8 mouse cellular contexts compared by ENCODE assay signal in genomic region chr5:117363066-117363782, GRCm38 (mm10). TPM values are rescaled to one million over a fixed set of nuclear protein-coding genes. Genes with fewer than 3 reads are reported as not detected.
DNase-seq lines count a peak whose midpoint lies in the region; ATAC-seq lines count a peak whose summit lies in the region.

No protein-coding gene starts in this region.

- H3K9me3 ChIP-seq in kidney, embryonic 15.5 days (replicated peaks): no peaks in the 10 kb centered on the region
- no peaks in the 10 kb centered on the region for H3K9me3 ChIP-seq in stomach, embryonic 14.5 days (ENCODE audit: control insufficient read depth, low read depth, low read length)

- H3K4me2 ChIP-seq in kidney, embryonic 15.5 days: no peak overlapping the region; the same call in 1 of the 2 replicates
- H3K4me2 ChIP-seq in stomach, embryonic 14.5 days (replicated peaks; ENCODE audit: low read depth, low read length): no peak overlapping the region

- H3K27ac ChIP-seq in brown adipose tissue, adult 24 weeks (replicated peaks; ENCODE audit: low read depth, low read length): peak overlapping the region; percentile 31
- H3K27ac ChIP-seq in kidney, embryonic 15.5 days: peak overlapping the region; percentile 75
- peak overlapping the region; percentile 13; the same call in 1 of the 2 replicates for H3K27ac ChIP-seq in stomach, embryonic 14.5 days (ENCODE audit: low read length)

- H3K9ac ChIP-seq in kidney, embryonic 15.5 days: no peak overlapping the region
- no peak overlapping the region for H3K9ac ChIP-seq in stomach, embryonic 14.5 days (replicated peaks; ENCODE audit: low read depth, low read length)

- peaks cover 49% of the 10 kb centered on the region for H3K36me3 ChIP-seq in kidney, embryonic 15.5 days
- H3K36me3 ChIP-seq in stomach, embryonic 14.5 days (ENCODE audit: control insufficient read depth, insufficient read depth, low read length): peaks cover 15% of the 10 kb centered on the region

- H3K27me3 ChIP-seq in kidney, embryonic 15.5 days: no peaks in the 10 kb centered on the region
- H3K27me3 ChIP-seq in stomach, embryonic 14.5 days (ENCODE audit: control insufficient read depth, insufficient read depth, low read length): no peaks in the 10 kb centered on the region

- WGBS in kidney, embryonic 15.5 days: 50% methylated on average over 15 of the region's 15 CpGs
- 54% methylated on average over 15 of the region's 15 CpGs for WGBS in stomach, embryonic 14.5 days

- intact Hi-C loops in heart, postnatal 25 days (cut with DNase I): no loop called here

- ATAC-seq in kidney, embryonic 15.5 days (replicated peaks; ENCODE audit: low FRiP score): peak; percentile 45; the same call in 1 of the 2 replicates
- peak; percentile 39; the same call in 1 of the 2 replicates for ATAC-seq in stomach, embryonic 14.5 days (ENCODE audit: insufficient number of reproducible peaks, insufficient read depth, low FRiP score, low read depth)

- H3K4me1 ChIP-seq in brown adipose tissue, adult 24 weeks (ENCODE audit: control insufficient read depth, insufficient read depth, insufficient read length, low read length): peaks cover 33% of the 10 kb centered on the region
- peaks cover 65% of the 10 kb centered on the region for H3K4me1 ChIP-seq in kidney, embryonic 15.5 days
- H3K4me1 ChIP-seq in stomach, embryonic 14.5 days (ENCODE audit: control insufficient read depth, insufficient read depth, low read length): peaks cover 28% of the 10 kb centered on the region; the same call in 1 of the 2 replicates

- H3K4me3 ChIP-seq in brown adipose tissue, adult 24 weeks (ENCODE audit: insufficient read depth, low read depth, low read length): no peak overlapping the region
- no peak overlapping the region for H3K4me3 ChIP-seq in kidney, embryonic 15.5 days (replicated peaks)
- H3K4me3 ChIP-seq in stomach, embryonic 14.5 days (ENCODE audit: low read depth, low read length): no peak overlapping the region

- peak; percentile 11 to 29 for DNase-seq in heart, adult 9 months (ENCODE audit: low spot score in 2 of 2)
- no peak for DNase-seq in heart, postnatal 25 days (ENCODE audit: low spot score)
- DNase-seq in embryo, embryonic 11 days: no peak
- no peak for DNase-seq in frontal cortex, postnatal 14 days (ENCODE audit: low spot score in 2 of 2)
- no peak for DNase-seq in layer of hippocampus, postnatal 36 days

RNA-seq across cellular contexts. Expression of gene Wsb2, which starts 6.1 kb away (rescaled TPM):
- total RNA-seq in heart, postnatal 25 days (2021): 10 to 100 TPM; 98.6 to 98.9 TPM
- polyA plus RNA-seq in brown adipose tissue, adult 24 weeks (2012; ENCODE audit: insufficient read depth, insufficient read length, missing spikeins): 25.5 and 26.5 TPM in 2 replicates
- polyA plus RNA-seq in kidney, embryonic 15.5 days (2015; fragmentation: Nextera tagmentation; extraction: Ambion mirVana): 67.7 and 69.5 TPM in 2 replicates
- polyA plus RNA-seq in stomach, embryonic 14.5 days (2014; fragmentation: Nextera tagmentation; extraction: Ambion mirVana): 40.0 and 53.1 TPM in 2 replicates
- total RNA-seq in layer of hippocampus, postnatal 36 days (2021): 100 to 1,000 TPM; 262 to 273 TPM

RNA-seq across cellular contexts. Expression of gene Rfc5, which starts 25.6 kb away (rescaled TPM):
- total RNA-seq in heart, postnatal 25 days (2021): 1 to 10 TPM; 2.9 to 6.0 TPM
- polyA plus RNA-seq in brown adipose tissue, adult 24 weeks (2012; ENCODE audit: insufficient read depth, insufficient read length, missing spikeins): 2.4 and 2.9 TPM in 2 replicates
- polyA plus RNA-seq in kidney, embryonic 15.5 days (2015; fragmentation: Nextera tagmentation; extraction: Ambion mirVana): 110 and 128 TPM in 2 replicates
- 91.7 and 102 TPM in 2 replicates for polyA plus RNA-seq in stomach, embryonic 14.5 days (2014; fragmentation: Nextera tagmentation; extraction: Ambion mirVana)
- total RNA-seq in layer of hippocampus, postnatal 36 days (2021): 10 to 100 TPM; 18.8 to 19.7 TPM

RNA-seq across cellular contexts. Expression of gene Vsig10, which starts 44.3 kb away (rescaled TPM):
- total RNA-seq in heart, postnatal 25 days (2021): 10 to 100 TPM; 11.1 to 12.9 TPM
- 1.7 and 1.8 TPM in 2 replicates for polyA plus RNA-seq in brown adipose tissue, adult 24 weeks (2012; ENCODE audit: insufficient read depth, insufficient read length, missing spikeins)
- polyA plus RNA-seq in kidney, embryonic 15.5 days (2015; fragmentation: Nextera tagmentation; extraction: Ambion mirVana): 14.2 and 15.9 TPM in 2 replicates
- 10.9 and 14.5 TPM in 2 replicates for polyA plus RNA-seq in stomach, embryonic 14.5 days (2014; fragmentation: Nextera tagmentation; extraction: Ambion mirVana)
- total RNA-seq in layer of hippocampus, postnatal 36 days (2021): 1 to 10 TPM; 1.9 to 2.6 TPM

RNA-seq across cellular contexts. Expression of gene Ksr2, which starts 50.6 kb away (rescaled TPM):
- not detected for total RNA-seq in heart, postnatal 25 days (2021)
- polyA plus RNA-seq in brown adipose tissue, adult 24 weeks (2012; ENCODE audit: insufficient read depth, insufficient read length, missing spikeins): not detected in 2 replicates
- 0.67 and 0.73 TPM in 2 replicates for polyA plus RNA-seq in kidney, embryonic 15.5 days (2015; fragmentation: Nextera tagmentation; extraction: Ambion mirVana)
- polyA plus RNA-seq in stomach, embryonic 14.5 days (2014; fragmentation: Nextera tagmentation; extraction: Ambion mirVana): 0.69 and 0.78 TPM in 2 replicates
- 10 to 100 TPM; 34.6 to 42.0 TPM for total RNA-seq in layer of hippocampus, postnatal 36 days (2021)

Comparison
In these comparisons a context has a peak if more than half of its experiments do, and no peak if none do; other contexts are left out.
1. DNase-seq: peak in heart, adult 9 months (2 of 2); none in heart, postnatal 25 days (single experiment), embryo, embryonic 11 days (single experiment), frontal cortex, postnatal 14 days (0 of 2) and layer of hippocampus, postnatal 36 days (0 of 2).
2. H3K27ac ChIP-seq: peak in every context shown above with its lines; median percentile 75 in kidney, embryonic 15.5 days; 31 in brown adipose tissue, adult 24 weeks; 13 in stomach, embryonic 14.5 days.
3. RNA of gene Rfc5, which starts 25.6 kb away (polyA plus RNA-seq): 110 to 128 TPM in kidney, embryonic 15.5 days and 91.7 to 102 TPM in stomach, embryonic 14.5 days; 2.4 to 2.9 TPM in brown adipose tissue, adult 24 weeks; every median in the first group is over 10 times any median in the second.